Mouse (Mus musculus): ENCODE measurements at regions not wholly inside any gene's neighbourhood (a gene's known extent, or its start where the extent isn't known, plus 50 kb on each side); places are given as distances from the start of the nearest gene placed in this dataset.

- no peak for DNase-seq (ENCODE audit: low spot score)
- Histone ChIP-seq H3K4me1 (peaks cover 67% of the 10 kb centered on the region), H3K4me3 (no peak overlapping the region), H3K9me3 (peaks cover 5% of the 10 kb centered on the region; the same call in 1 of the 2 replicates), H3K27ac (replicated peaks) (no peak overlapping the region; the same call in 1 of the 2 replicates), H3K36me3 (replicated peaks) (no peaks in the 10 kb centered on the region), H3K27me3 (replicated peaks; ENCODE audit: low read depth, poor library complexity, severe bottlenecking) (0 out of 2 replicates have a peak, but pooled peaks cover 6% of the 10 kb centered on the region)
- WGBS: 73% methylated on average over 10 of the region's 10 CpGs
These were observed 73.5 kb upstream of the Ptpn1 start for GRCm38 (mm10) chr2:167858346-167858745.

GRCm38 (mm10) chr2:167857911-167858310 is 73.9 kb upstream of the Ptpn1 start:
- no peak overlapping the region for H3K4me3 ChIP-seq
- no peaks in the 10 kb centered on the region for H3K36me3 ChIP-seq (replicated peaks)
- H3K27me3 ChIP-seq (replicated peaks; ENCODE audit: low read depth, poor library complexity, severe bottlenecking): 0 out of 2 replicates have a peak, but pooled peaks cover 6% of the 10 kb centered on the region
- H3K9me3 ChIP-seq: peaks cover 5% of the 10 kb centered on the region; the same call in 1 of the 2 replicates
- H3K27ac ChIP-seq (replicated peaks): no peak overlapping the region; the same call in 1 of the 2 replicates
- 63% methylated on average over 8 of the region's 8 CpGs for WGBS
- peaks cover 68% of the 10 kb centered on the region for H3K4me1 ChIP-seq
- DNase-seq (ENCODE audit: low spot score): no peak

- H3K4me3 ChIP-seq: no peak overlapping the region
- 78% methylated on average over 10 of the region's 10 CpGs for WGBS
- peak overlapping the region; percentile 54 for H3K27ac ChIP-seq (replicated peaks)
- peaks cover 75% of the 10 kb centered on the region for H3K4me1 ChIP-seq
- DNase-seq (ENCODE audit: low spot score): no peak
- no peaks in the 10 kb centered on the region for H3K36me3 ChIP-seq (replicated peaks)
- H3K27me3 ChIP-seq (replicated peaks; ENCODE audit: low read depth, poor library complexity, severe bottlenecking): 0 out of 2 replicates have a peak, but pooled peaks cover 6% of the 10 kb centered on the region
- peaks cover 5% of the 10 kb centered on the region; the same call in 1 of the 2 replicates for H3K9me3 ChIP-seq
These were observed 74.9 kb upstream of the Ptpn1 start for GRCm38 (mm10) chr2:167856920-167857475.

GRCm38 (mm10) chr2:167856020-167856419 is 75.8 kb upstream of the Ptpn1 start:
- peak overlapping the region; percentile 1; the same call in 1 of the 2 replicates for H3K27ac ChIP-seq (replicated peaks)
- no peaks in the 10 kb centered on the region for H3K27me3 ChIP-seq (replicated peaks; ENCODE audit: low read depth, poor library complexity, severe bottlenecking)
- DNase-seq (ENCODE audit: low spot score): no peak
- peaks cover 79% of the 10 kb centered on the region for H3K4me1 ChIP-seq
- 57% methylated on average over 3 of the region's 3 CpGs for WGBS
- no peaks in the 10 kb centered on the region for H3K36me3 ChIP-seq (replicated peaks)
- peaks cover 5% of the 10 kb centered on the region; the same call in 1 of the 2 replicates for H3K9me3 ChIP-seq
- H3K4me3 ChIP-seq: no peak overlapping the region

- Histone ChIP-seq H3K4me3 (no peak overlapping the region), H3K27me3 (replicated peaks; ENCODE audit: low read depth, poor library complexity, severe bottlenecking) (no peaks in the 10 kb centered on the region), H3K27ac (replicated peaks) (no peak overlapping the region), H3K36me3 (replicated peaks) (no peaks in the 10 kb centered on the region), H3K9me3 (peaks cover 5% of the 10 kb centered on the region; the same call in 1 of the 2 replicates), H3K4me1 (peaks cover 81% of the 10 kb centered on the region)
- 83% methylated on average over 1 of the region's 1 CpGs for WGBS
- no peak for DNase-seq (ENCODE audit: low spot score)
These were observed 77.8 kb upstream of the Ptpn1 start for GRCm38 (mm10) chr2:167854060-167854459.

GRCm38 (mm10) chr2:167853411-167853821 is 78.4 kb upstream of the Ptpn1 start:
- H3K27ac ChIP-seq (replicated peaks): no peak overlapping the region
- no peak for DNase-seq (ENCODE audit: low spot score)
- no peaks in the 10 kb centered on the region for H3K27me3 ChIP-seq (replicated peaks; ENCODE audit: low read depth, poor library complexity, severe bottlenecking)
- peaks cover 5% of the 10 kb centered on the region; the same call in 1 of the 2 replicates for H3K9me3 ChIP-seq
- H3K4me1 ChIP-seq: peaks cover 81% of the 10 kb centered on the region
- 70% methylated on average over 8 of the region's 8 CpGs for WGBS
- no peaks in the 10 kb centered on the region for H3K36me3 ChIP-seq (replicated peaks)
- H3K4me3 ChIP-seq: no peak overlapping the region

GRCm38 (mm10) chr2:167852582-167852981 is 79.3 kb upstream of the Ptpn1 start:
- H3K4me3 ChIP-seq: no peak overlapping the region
- peaks cover 73% of the 10 kb centered on the region for H3K4me1 ChIP-seq
- no peaks in the 10 kb centered on the region for H3K27me3 ChIP-seq (replicated peaks; ENCODE audit: low read depth, poor library complexity, severe bottlenecking)
- H3K27ac ChIP-seq (replicated peaks): peak overlapping the region; percentile 16; the same call in 1 of the 2 replicates
- 82% methylated on average over 9 of the region's 9 CpGs for WGBS
- H3K36me3 ChIP-seq (replicated peaks): no peaks in the 10 kb centered on the region
- no peak for DNase-seq (ENCODE audit: low spot score)
- H3K9me3 ChIP-seq: peaks cover 5% of the 10 kb centered on the region; the same call in 1 of the 2 replicates

GRCm38 (mm10) chr2:167851216-167851896 is 80.5 kb upstream of the Ptpn1 start:
- Histone ChIP-seq H3K4me3 (peak overlapping the region; percentile 21; the same call in 1 of the 2 replicates), H3K27ac (replicated peaks) (peak overlapping the region; percentile 77), H3K4me1 (peaks cover 65% of the 10 kb centered on the region), H3K9me3 (peaks cover 5% of the 10 kb centered on the region; the same call in 1 of the 2 replicates), H3K27me3 (replicated peaks; ENCODE audit: low read depth, poor library complexity, severe bottlenecking) (no peaks in the 10 kb centered on the region), H3K36me3 (replicated peaks) (no peaks in the 10 kb centered on the region)
- WGBS: 23% methylated on average over 11 of the region's 11 CpGs
- DNase-seq (ENCODE audit: low spot score): peak; percentile 53

GRCm38 (mm10) chr2:167849999-167850552 is 81.8 kb upstream of the Ptpn1 start:
- WGBS: 86% methylated on average over 10 of the region's 10 CpGs
- DNase-seq (ENCODE audit: low spot score): no peak
- H3K4me3 ChIP-seq: no peak overlapping the region
- H3K9me3 ChIP-seq: peaks cover 5% of the 10 kb centered on the region; the same call in 1 of the 2 replicates
- 0 out of 2 replicates have a peak overlapping the region, but pooled peaks have one; percentile 77 for H3K27ac ChIP-seq (replicated peaks)
- H3K4me1 ChIP-seq: peaks cover 53% of the 10 kb centered on the region
- H3K27me3 ChIP-seq (replicated peaks; ENCODE audit: low read depth, poor library complexity, severe bottlenecking): no peaks in the 10 kb centered on the region
- H3K36me3 ChIP-seq (replicated peaks): no peaks in the 10 kb centered on the region

- peaks cover 55% of the 10 kb centered on the region for H3K4me1 ChIP-seq
- 62% methylated on average over 7 of the region's 7 CpGs for WGBS
These were observed 83.1 kb upstream of the Ptpn1 start for GRCm38 (mm10) chr2:167848468-167849440.

GRCm38 (mm10) chr2:167847281-167848077 is 84.4 kb upstream of the Ptpn1 start:
- H3K9me3 ChIP-seq: no peaks in the 10 kb centered on the region
- WGBS: 82% methylated on average over 12 of the region's 12 CpGs
- no peak for DNase-seq (ENCODE audit: low spot score)
- no peak overlapping the region for H3K27ac ChIP-seq (replicated peaks)
- peaks cover 55% of the 10 kb centered on the region for H3K4me1 ChIP-seq
- no peaks in the 10 kb centered on the region for H3K36me3 ChIP-seq (replicated peaks)
- no peak overlapping the region for H3K4me3 ChIP-seq
- 0 out of 2 replicates have a peak, but pooled peaks cover 1% of the 10 kb centered on the region for H3K27me3 ChIP-seq (replicated peaks; ENCODE audit: low read depth, poor library complexity, severe bottlenecking)

More at GRCm38 (mm10) chr2:167848468-167849440, 83.1 kb upstream of the Ptpn1 start:
- Histone ChIP-seq H3K36me3 (replicated peaks) (no peaks in the 10 kb centered on the region), H3K4me3 (no peak overlapping the region), H3K9me3 (no peaks in the 10 kb centered on the region), H3K27me3 (replicated peaks; ENCODE audit: low read depth, poor library complexity, severe bottlenecking) (no peaks in the 10 kb centered on the region), H3K27ac (replicated peaks) (0 out of 2 replicates have a peak overlapping the region, but pooled peaks have one; percentile 2)
- no peak for DNase-seq (ENCODE audit: low spot score)
